Mouse (Mus musculus) gastrocnemius, adult 2 months (tissue): ENCODE data around the gene Plcd3. TPM values are rescaled to one million over a fixed set of nuclear protein-coding genes. Genes with fewer than 3 reads are reported as not detected.

Experiments used
- DNase-seq: peaks from one replicate; pipeline ENCODE4 v3.0.0; 2022
- H3K27ac ChIP-seq: fragments of 200-600 bp; 2 replicates; pipeline ENCODE4 v1.8.1; 2022; ENCODE audit warnings: mild to moderate bottlenecking
- H3K4me3 ChIP-seq: fragments of 200-600 bp; 2 replicates; pipeline ENCODE4 v1.8.1; 2022; ENCODE audit warnings: mild to moderate bottlenecking, moderate library complexity
- CTCF ChIP-seq: fragments of 200-600 bp; IDR thresholded peaks from 2 replicates; pipeline ENCODE4 v1.8.1; 2022; ENCODE audit warnings: antibody characterized with exemption, mild to moderate bottlenecking, moderate library complexity
- intact Hi-C: fragments of 180-260 bp; cut with DNase I; formaldehyde crosslinking; loops from one replicate; pipeline ENCODE4 v1.15.1; 2025
- total RNA-seq, 2 experiments: library from RNA; stranded (reverse); gene quantifications; 2 replicates each; pipeline ENCODE4 v1.2.3; 2021

The Plcd3 gene
- total RNA-seq, 2 experiments from 2014 or later: 4.6 to 5.9 TPM

DNA sequence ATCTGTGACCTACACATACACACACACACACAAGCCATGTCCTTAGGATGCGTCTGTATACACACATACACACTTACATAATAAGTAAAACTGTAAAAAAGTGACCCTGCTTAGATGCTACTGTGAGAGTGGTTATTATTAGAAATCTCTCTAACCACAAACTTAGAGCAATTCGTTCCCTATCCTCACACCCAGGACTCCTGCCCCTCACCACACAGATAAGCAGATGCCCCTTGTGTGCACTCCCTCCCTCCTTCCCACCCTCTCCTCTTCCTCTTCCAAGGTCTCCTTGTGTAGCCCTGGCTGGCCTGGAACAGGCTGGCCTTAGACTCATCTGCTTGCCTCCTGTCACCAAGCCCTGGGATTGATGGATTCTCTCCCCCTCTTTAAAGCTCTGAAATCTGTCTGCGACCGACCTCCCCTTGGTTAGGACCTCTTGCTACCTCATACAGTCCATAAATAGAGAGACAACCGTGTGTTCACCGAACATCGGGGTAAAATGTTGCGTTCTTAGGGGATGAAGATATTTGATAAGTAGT lies 34.6 kb upstream of the Plcd3 start:
- intact Hi-C loops: no loop called here
- no peak overlapping the region for H3K4me3 ChIP-seq
- TF ChIP-seq CTCF: no peak
- no peak for DNase-seq
- H3K27ac ChIP-seq: no peak overlapping the region

- no peak for DNase-seq
- peak overlapping the region; percentile 100 for H3K27ac ChIP-seq
- H3K4me3 ChIP-seq: no peak overlapping the region
- no peak for TF ChIP-seq CTCF
- intact Hi-C loops: no loop called here
Observed at GRCm38 (mm10) chr11:103134221-103134620, 32.8 kb upstream of the Plcd3 start.

DNA sequence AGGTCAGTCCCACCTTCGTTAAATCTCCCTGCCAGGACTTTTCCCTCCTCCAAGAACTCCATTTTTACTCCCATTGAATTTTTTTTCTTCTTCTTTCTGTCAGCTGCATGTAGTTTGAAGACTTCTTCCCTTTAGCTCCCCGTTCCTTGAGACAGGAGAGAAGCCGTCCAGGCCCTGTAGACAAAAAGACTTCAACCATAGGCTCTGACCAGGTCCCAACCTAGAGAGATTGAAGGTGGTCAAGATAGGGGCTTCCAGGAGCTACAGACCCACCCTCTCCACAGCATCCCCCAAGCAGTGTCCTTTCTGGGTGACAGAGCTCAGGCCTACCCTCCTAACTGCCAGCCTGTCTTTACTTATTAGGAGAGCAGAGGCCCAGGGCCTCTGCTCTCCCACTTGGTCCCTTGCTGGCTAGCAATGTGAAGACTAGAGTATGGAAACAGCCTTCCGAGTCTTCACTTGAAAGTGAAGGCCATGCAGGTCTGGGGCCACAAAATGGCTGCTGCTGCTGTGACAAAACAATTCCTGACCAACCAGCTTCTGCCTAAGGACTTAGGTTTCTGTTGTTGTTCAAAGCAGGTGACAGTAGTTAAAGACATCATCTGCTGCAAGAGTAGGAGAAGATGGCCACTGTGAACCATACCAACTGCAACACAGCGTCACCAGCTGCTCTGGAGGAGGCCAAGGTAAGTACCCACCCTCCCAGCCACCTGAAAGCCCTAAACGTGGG lies 32.2 kb upstream of the Plcd3 start:
- H3K4me3 ChIP-seq: peak overlapping the region; percentile 65
- no peak for DNase-seq
- no peak for TF ChIP-seq CTCF
- H3K27ac ChIP-seq: peak overlapping the region; percentile 100
- intact Hi-C loops: no loop called here

- DNase-seq: peak; percentile 100
- H3K4me3 ChIP-seq: peak overlapping the region; percentile 80
- no peak for TF ChIP-seq CTCF
- intact Hi-C loops: loop anchor here (1.0 kb wide), 1 partner anchor 17 kb away; the partner anchor contains the start of gene Hexim1
- H3K27ac ChIP-seq: peak overlapping the region; percentile 100
Observed at GRCm38 (mm10) chr11:103132576-103133455, 31.4 kb upstream of the Plcd3 start.

GRCm38 (mm10) chr11:103131701-103132575 lies 30.5 kb upstream of the Plcd3 start, which contains the start of gene Hexim2:
Gene Hexim2, plus strand, starts transcription at chr11:103132429.
- Histone ChIP-seq H3K27ac (peak within 1 kb of the TSS; percentile 100), H3K4me3 (peak within 1 kb of the TSS; percentile 80)
- no peak for TF ChIP-seq CTCF
- DNase-seq: peak; percentile 84
- intact Hi-C loops: loop anchor here (1.0 kb wide), 1 partner anchor 16 kb away; the partner anchor contains the start of gene Hexim1

- no peak for TF ChIP-seq CTCF
- Histone ChIP-seq H3K27ac (peak overlapping the region; percentile 71), H3K4me3 (no peak overlapping the region)
- DNase-seq: peak; percentile 61
- intact Hi-C loops: no loop called here
Observed at GRCm38 (mm10) chr11:103120315-103120714, 18.9 kb upstream of the Plcd3 start.

DNA sequence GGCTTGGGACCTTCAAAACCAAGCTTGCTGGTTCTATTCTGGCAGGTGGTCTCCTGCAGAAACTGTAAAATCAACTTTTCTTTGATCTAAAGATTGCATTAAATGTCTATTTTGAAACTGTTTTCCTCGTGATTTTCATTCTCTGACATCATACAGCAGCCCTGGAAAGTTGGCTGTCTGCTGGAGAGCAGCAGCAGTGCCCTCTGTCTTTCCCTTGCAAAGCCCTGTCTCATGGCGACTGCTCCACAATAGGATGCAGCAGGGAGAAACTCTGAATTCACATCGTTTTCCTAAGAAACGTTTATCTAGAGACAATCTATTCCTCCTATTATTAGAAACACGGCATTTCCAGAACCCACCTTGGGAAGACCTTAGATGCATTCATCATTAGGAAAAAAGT lies 18.2 kb upstream of the Plcd3 start:
- TF ChIP-seq CTCF: peak; percentile 47
- Histone ChIP-seq H3K27ac (peak overlapping the region; percentile 71), H3K4me3 (no peak overlapping the region)
- DNase-seq: peak; percentile 16
- intact Hi-C loops: no loop called here

DNA sequence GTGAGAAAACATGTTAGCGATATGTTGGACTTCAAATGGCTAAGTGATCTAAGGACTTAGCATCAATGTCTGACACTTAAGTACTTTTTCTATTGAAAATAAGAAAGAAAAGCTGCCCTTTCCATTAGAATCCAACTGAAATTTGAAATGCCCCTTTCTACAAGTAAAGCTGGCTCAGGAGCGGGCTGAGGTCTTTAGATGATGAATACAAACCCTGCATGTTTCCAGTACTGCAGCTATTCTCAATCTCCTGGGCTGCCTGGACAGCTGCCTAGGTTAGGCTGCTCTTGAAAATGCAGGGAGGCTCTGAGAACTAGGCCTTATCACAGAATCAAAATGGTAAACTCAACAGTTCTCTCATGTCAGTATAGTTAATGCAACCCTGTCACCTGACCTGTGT lies 17.4 kb upstream of the Plcd3 start:
- no peak for TF ChIP-seq CTCF
- Histone ChIP-seq H3K4me3 (peak overlapping the region; percentile 75), H3K27ac (no peak overlapping the region)
- DNase-seq: peak; percentile 18
- intact Hi-C loops: no loop called here

GRCm38 (mm10) chr11:103117591-103118009 lies 16.1 kb upstream of the Plcd3 start:
- peak overlapping the region; percentile 91 for H3K27ac ChIP-seq
- H3K4me3 ChIP-seq: peak overlapping the region; percentile 75
- DNase-seq: peak; percentile 72
- TF ChIP-seq CTCF: no peak
- intact Hi-C loops: loop anchor here (1.0 kb wide), 1 partner anchor 42 kb away; no protein-coding TSS in a partner anchor

- DNase-seq: peak; percentile 85
- peak overlapping the region; percentile 91 for H3K27ac ChIP-seq
- H3K4me3 ChIP-seq: peak overlapping the region; percentile 75
- intact Hi-C loops: loop anchor here (1.0 kb wide), 2 partner anchors 15 to 42 kb away; partner anchors contain the start of gene Hexim2
- peak; percentile 83 for TF ChIP-seq CTCF
Observed at GRCm38 (mm10) chr11:103116959-103117590, 15.6 kb upstream of the Plcd3 start.
